Mouse (Mus musculus) liver, embryonic 14.5 days (tissue): ENCODE data around the gene Grik3. TPM values are rescaled to one million over a fixed set of nuclear protein-coding genes. Genes with fewer than 3 reads are reported as not detected.

Experiments used
- ATAC-seq: fragments of 200-750 bp; cut with Nextera tagmentation; 2 replicates; pipeline ENCODE4 v1.8.0; 2017; ENCODE audit warnings: moderate number of reproducible peaks, mild to moderate bottlenecking, moderate library complexity; ENCODE audit not compliant: insufficient read depth
- DNase-seq, 3 experiments: peaks; one replicate each; pipeline ENCODE4 v3.0.0-alpha.2; 2012 to 2013; ENCODE audit warnings: low read depth in 3 of 3, low spot score in 3 of 3
- H3K27ac ChIP-seq: fragments of 300-500 bp; sonication (generic); 2 replicates; pipeline ENCODE4 v1.5.1; 2014; ENCODE audit warnings: moderate library complexity, mild to moderate bottlenecking, control low read depth, inconsistent platforms
- H3K27me3 ChIP-seq: fragments of 300-500 bp; sonication (generic); 2 replicates; pipeline ENCODE4 v1.6.1; 2014; ENCODE audit warnings: mild to moderate bottlenecking, low read length, moderate library complexity; ENCODE audit not compliant: control insufficient read depth, insufficient read depth
- H3K36me3 ChIP-seq: fragments of 300-500 bp; sonication (generic); replicated peaks from 2 replicates; pipeline ENCODE4 v1.6.1; 2014; ENCODE audit warnings: low read depth; ENCODE audit not compliant: control insufficient read depth, insufficient read depth
- H3K4me1 ChIP-seq, 2 experiments: fragments of 200-500 bp in 1 of 2; fragments of 300-500 bp in 1 of 2; sonication (generic) in 1 of 2; replicated peaks; 2 replicates each; pipeline ENCODE4 v1.6.1; 2012 to 2014; ENCODE audit warnings: antibody characterized with exemption in 1 of 2, inconsistent platforms in 1 of 2, low read length in 1 of 2; ENCODE audit not compliant: control insufficient read depth in 2 of 2, insufficient read depth in 2 of 2
- H3K4me2 ChIP-seq: fragments of 300-500 bp; sonication (generic); 2 replicates; pipeline ENCODE4 v1.6.1; 2014; ENCODE audit warnings: low read depth, mild to moderate bottlenecking, control low read depth, moderate library complexity
- H3K4me3 ChIP-seq, 2 experiments: fragments of 200-500 bp in 1 of 2; fragments of 300-500 bp in 1 of 2; sonication (generic) in 1 of 2; 2 replicates each; pipeline ENCODE4 v1.5.1; 2012 to 2014; ENCODE audit warnings: low read depth in 2 of 2, low read length in 2 of 2, mild to moderate bottlenecking in 2 of 2, control low read depth in 1 of 2, inconsistent platforms in 1 of 2, moderate library complexity in 1 of 2; ENCODE audit not compliant: insufficient read depth in 1 of 2
- H3K9ac ChIP-seq: fragments of 300-500 bp; sonication (generic); replicated peaks from 2 replicates; pipeline ENCODE4 v1.6.1; 2014; ENCODE audit warnings: mild to moderate bottlenecking, control low read depth, moderate library complexity
- H3K9me3 ChIP-seq: fragments of 300-500 bp; sonication (generic); 2 replicates; pipeline ENCODE4 v1.6.1; 2016; ENCODE audit warnings: low read length, mixed read lengths; ENCODE audit not compliant: control insufficient read depth
- CTCF ChIP-seq: IDR thresholded peaks from 2 replicates; pipeline ENCODE4 v1.5.1; 2016; ENCODE audit warnings: antibody characterized with exemption, low read depth, control low read depth
- EP300 ChIP-seq: IDR thresholded peaks from 2 replicates; pipeline ENCODE4 v1.6.1; 2016; ENCODE audit warnings: antibody characterized with exemption, low read depth
- WGBS: fragments of 180-500 bp; shearing (Covaris S2); extraction: QIAGEN DNeasy Blood & Tissue Kit; methylation state at CpG from one replicate; pipeline ENCODE4 v1.1.7; 2014; ENCODE audit not compliant: insufficient replicate concordance; 5-methylcytosine and 5-hydroxymethylcytosine counted together
- polyA plus RNA-seq, 2 experiments: library from polyadenylated mRNA; depleted of rRNA in 1 of 2; stranded (reverse) in 1 of 2; unstranded in 1 of 2; fragments of >200 nt; fragmentation: Nextera tagmentation in 1 of 2; extraction: Ambion mirVana in 1 of 2; gene quantifications; 2 replicates each; pipeline versions ENCODE4 v1.2.1 to v1.2.3; 2012 to 2014

The Grik3 gene
- polyA plus RNA-seq (2012; rRNA removed), result under 0.01 and 0.04 TPM in 2 replicates
- polyA plus RNA-seq (2014; fragmentation: Nextera tagmentation; extraction: Ambion mirVana), result 0.01 TPM in 1 of 2 replicates, not detected in the other

DNA sequence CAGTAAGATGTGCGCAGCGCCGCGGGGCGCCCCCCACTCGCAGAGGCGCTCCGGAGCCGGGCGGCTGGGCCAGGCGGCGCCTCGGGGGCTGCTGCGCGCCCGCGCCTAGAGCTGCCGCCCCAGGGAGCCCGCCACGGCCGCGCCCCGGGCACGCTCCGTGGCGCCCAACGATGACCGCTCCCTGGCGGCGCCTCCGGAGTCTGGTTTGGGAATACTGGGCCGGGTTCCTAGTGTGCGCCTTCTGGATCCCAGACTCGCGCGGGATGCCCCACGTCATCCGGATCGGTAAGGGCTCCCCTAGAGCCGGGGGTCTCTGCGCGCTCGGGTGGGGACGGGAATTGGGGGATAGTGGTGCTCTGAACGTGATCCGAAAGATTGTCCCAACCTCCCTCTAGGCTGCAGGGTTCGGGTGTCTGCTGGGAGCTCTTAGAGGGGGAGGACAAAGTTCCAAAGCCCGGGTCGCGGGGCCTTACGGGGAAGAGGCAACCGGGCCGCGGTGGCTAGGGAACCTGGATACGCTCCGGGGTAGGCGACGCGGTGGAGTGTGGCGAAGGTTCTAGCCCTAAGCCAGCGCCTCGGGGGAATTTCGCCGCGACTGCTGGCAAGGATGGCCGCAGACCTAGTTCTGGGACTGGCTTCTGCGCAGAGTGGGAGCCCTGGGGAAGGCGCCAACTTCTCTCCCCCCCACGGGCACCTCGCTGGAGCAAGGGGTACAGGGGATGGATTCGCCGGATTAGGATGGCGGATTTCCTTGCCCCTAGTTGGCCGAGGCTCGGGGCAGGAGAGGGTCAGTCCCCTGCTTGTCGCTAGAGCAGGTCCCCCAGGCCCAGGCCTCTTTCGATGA, at the start of gene Grik3:
Grik3 (plus strand) TSS at position 40 of the 844 bp plus-strand sequence.
- H3K27ac ChIP-seq, result no peak within 1 kb of the TSS
- WGBS, result under 1% methylated on average over 66 of the region's 77 CpGs
- H3K4me2 ChIP-seq, result no peak within 1 kb of the TSS
- no peak within 1 kb of the TSS for H3K9ac ChIP-seq
- TF ChIP-seq EP300, result no peak
- no peak for TF ChIP-seq CTCF
- no peak within 1 kb of the TSS for H3K4me3 ChIP-seq
- H3K9me3 ChIP-seq, result no peaks in the 10 kb centered on the region
- peaks cover 68% of the 10 kb centered on the region for H3K27me3 ChIP-seq
- no peaks in the 10 kb centered on the region for H3K36me3 ChIP-seq
- H3K4me1 ChIP-seq, result no peaks in the 10 kb centered on the region
- DNase-seq (no peak), ATAC-seq (no peak)

- ATAC-seq, result no peak
- no peak for DNase-seq
- Histone ChIP-seq H3K4me3 (no peak overlapping the region), H3K9ac (no peak overlapping the region), H3K36me3 (no peaks in the 10 kb centered on the region), H3K27ac (no peak overlapping the region), H3K9me3 (no peaks in the 10 kb centered on the region), H3K4me1 (no peaks in the 10 kb centered on the region), H3K4me2 (no peak overlapping the region), H3K27me3 (no peaks in the 10 kb centered on the region)
- no peak for TF ChIP-seq CTCF
- no peak for TF ChIP-seq EP300
- WGBS, result 69% methylated on average over 4 of the region's 4 CpGs
These were observed 48.7 kb upstream of the Grik3 start for GRCm38 (mm10) chr4:125441821-125442220.

DNA sequence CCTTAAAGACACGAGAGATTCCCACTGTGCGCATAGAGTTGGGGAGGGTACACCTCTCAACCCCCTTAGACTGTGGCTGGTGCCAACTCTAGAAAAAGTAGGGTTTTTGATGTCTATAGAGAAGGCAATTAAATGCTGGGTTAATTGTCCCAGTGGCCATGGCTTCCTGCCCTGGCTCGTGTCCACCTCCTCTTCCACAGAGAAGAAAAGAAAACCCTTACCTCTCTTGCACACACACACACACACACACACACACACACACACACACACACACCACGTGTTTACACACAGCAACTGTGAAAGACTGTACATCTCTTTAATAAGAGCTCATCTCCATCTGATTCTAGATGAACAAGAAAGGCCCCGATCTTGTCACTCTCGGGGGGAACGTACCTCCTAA, 46.1 kb upstream of the Grik3 start:
- ATAC-seq, result no peak

DNA sequence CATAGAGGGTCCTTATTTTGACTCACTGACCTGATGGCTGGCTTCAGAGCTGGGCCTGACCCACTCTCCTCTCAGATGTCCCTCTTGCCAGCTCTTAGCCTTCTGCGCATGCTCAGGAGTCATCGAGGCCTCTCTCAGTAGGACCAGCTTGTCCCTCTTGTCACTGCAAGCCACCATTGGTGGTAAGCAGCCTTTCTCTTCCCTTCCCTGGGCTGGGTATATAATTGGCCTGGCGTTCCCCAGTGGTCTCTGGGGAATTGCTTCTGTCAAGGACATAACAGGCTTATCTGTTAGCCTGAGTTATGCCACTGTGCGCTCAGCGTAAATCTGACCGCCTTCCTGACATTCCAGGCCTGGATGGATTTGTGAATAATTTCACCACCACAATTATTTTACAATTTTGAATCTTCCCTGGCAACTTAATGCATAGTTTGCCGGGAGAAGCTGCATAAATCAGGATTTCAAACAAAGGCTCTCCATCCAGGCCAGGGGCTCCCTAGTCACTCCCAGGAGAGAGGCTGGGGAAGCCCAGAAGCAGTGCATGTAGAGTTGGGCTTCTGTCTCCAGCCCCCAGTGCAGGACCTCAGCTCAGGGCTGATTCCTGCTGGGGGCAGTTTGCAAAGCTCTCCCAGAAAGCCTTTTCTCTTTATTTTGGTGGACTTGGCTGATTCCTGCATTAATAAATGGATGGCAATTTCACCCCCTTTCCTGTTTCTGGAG, 39.7 kb upstream of the Grik3 start:
- Histone ChIP-seq H3K27ac (no peak overlapping the region), H3K9me3 (no peaks in the 10 kb centered on the region), H3K36me3 (no peaks in the 10 kb centered on the region), H3K27me3 (no peaks in the 10 kb centered on the region), H3K4me3 (no peak overlapping the region), H3K4me2 (no peak overlapping the region), H3K4me1 (no peaks in the 10 kb centered on the region), H3K9ac (no peak overlapping the region)
- ATAC-seq (no peak), DNase-seq (no peak)
- 73% methylated on average over 7 of the region's 7 CpGs for WGBS
- TF ChIP-seq CTCF, result no peak
- no peak for TF ChIP-seq EP300

More for the DNA sequence above, 46.1 kb upstream of the Grik3 start:
- H3K27ac ChIP-seq, result no peak overlapping the region
- TF ChIP-seq EP300 (no peak), CTCF (no peak)
- H3K9ac ChIP-seq, result no peak overlapping the region
- no peaks in the 10 kb centered on the region for H3K9me3 ChIP-seq
- no peak overlapping the region for H3K4me2 ChIP-seq
- H3K36me3 ChIP-seq, result no peaks in the 10 kb centered on the region
- no peak overlapping the region for H3K4me3 ChIP-seq
- DNase-seq, result no peak
- H3K27me3 ChIP-seq, result no peaks in the 10 kb centered on the region
- 60% methylated on average over 7 of the region's 7 CpGs for WGBS
- H3K4me1 ChIP-seq, result no peaks in the 10 kb centered on the region

- H3K27ac ChIP-seq, result no peak overlapping the region
- no peak overlapping the region for H3K9ac ChIP-seq
- 21% methylated on average over 6 of the region's 6 CpGs for WGBS
- no peaks in the 10 kb centered on the region for H3K36me3 ChIP-seq
- H3K27me3 ChIP-seq, result no peaks in the 10 kb centered on the region
- no peak overlapping the region for H3K4me3 ChIP-seq
- H3K9me3 ChIP-seq, result no peaks in the 10 kb centered on the region
- H3K4me2 ChIP-seq, result no peak overlapping the region
- DNase-seq (no peak), ATAC-seq (no peak)
- TF ChIP-seq EP300 (no peak), CTCF (no peak)
- no peaks in the 10 kb centered on the region for H3K4me1 ChIP-seq
These were observed 38.7 kb upstream of the Grik3 start for GRCm38 (mm10) chr4:125451821-125452220.
